10 mouse cellular contexts compared by ENCODE assay signal in genomic region chr14:24008252-24008651, GRCm38 (mm10). TPM values are rescaled to one million over a fixed set of nuclear protein-coding genes. Genes with fewer than 3 reads are reported as not detected.
DNase-seq lines count a peak whose midpoint lies in the region; ATAC-seq and TF ChIP-seq lines count a peak whose summit lies in the region.
"Had no signal": no experiment of that assay in that cellular context is flagged by ENCODE, and none has a peak within 500 bp of the region (broad histone marks: within the 10 kb centered on the region; RNA-seq: fewer than 3 reads in every experiment).

No protein-coding gene starts in this region.

- peaks cover 4% of the 10 kb centered on the region; the same call in 1 of the 2 replicates for H3K4me1 ChIP-seq in lung, adult 2 months (ENCODE audit: control insufficient read depth, insufficient read depth, low read length)
- H3K4me1 ChIP-seq in stomach, postnatal 0 days (replicated peaks; ENCODE audit: control insufficient read depth, insufficient read depth) = no peaks in the 10 kb centered on the region

- WGBS in lung, adult 2 months = 7% methylated on average over 7 of the region's 7 CpGs
- WGBS in stomach, postnatal 0 days = 5% methylated on average over 7 of the region's 7 CpGs

- no peaks in the 10 kb centered on the region for H3K36me3 ChIP-seq in stomach, postnatal 0 days (ENCODE audit: control insufficient read depth, insufficient read depth, low read length)
- H3K36me3 ChIP-seq: neural tube, embryonic 13.5 days had no signal

- 0 out of 2 replicates have a peak, but pooled peaks have one; percentile 25 for ATAC-seq in stomach, postnatal 0 days (ENCODE audit: low FRiP score, low TSS enrichment)

- TF ChIP-seq CTCF in brain, embryonic 14.5 days (IDR thresholded peaks at IDR 0.05; ENCODE audit: borderline replicate concordance, extremely low read depth, insufficient read depth, insufficient read length) = peak; percentile 86; the same call in 1 of the 2 replicates
- TF ChIP-seq CTCF in lung, adult 2 months (IDR thresholded peaks at IDR 0.05; ENCODE audit: insufficient read depth, low read length) = peak; percentile 26; the same call in 1 of the 2 replicates
- peak; percentile 100 for TF ChIP-seq CTCF in stomach, postnatal 0 days (IDR thresholded peaks at IDR 0.05; ENCODE audit: low read depth)

- H3K9ac ChIP-seq in stomach, postnatal 0 days (ENCODE audit: low read length) = no peak overlapping the region
- H3K9ac ChIP-seq: neural tube, embryonic 13.5 days had no signal

- no peak overlapping the region for H3K4me2 ChIP-seq in stomach, postnatal 0 days (replicated peaks; ENCODE audit: low read depth)
- H3K4me2 ChIP-seq: neural tube, embryonic 13.5 days had no signal

- H3K27ac ChIP-seq in stomach, postnatal 0 days (replicated peaks) = no peak overlapping the region
- H3K27ac ChIP-seq: neural tube, embryonic 13.5 days had no signal

- TF ChIP-seq EP300 in stomach, postnatal 0 days (optimal IDR thresholded peaks at IDR 0.05) = no peak

- TF ChIP-seq POLR2A in brain, embryonic 14.5 days (IDR thresholded peaks at IDR 0.05; ENCODE audit: borderline replicate concordance, extremely low read depth, insufficient read depth, insufficient read length, poor library complexity, severe bottlenecking) = no peak
- no peak for TF ChIP-seq POLR2A in lung, adult 2 months (IDR thresholded peaks at IDR 0.05; ENCODE audit: borderline replicate concordance, extremely low read depth, low read depth, low read length)

- H3K9me3 ChIP-seq in stomach, postnatal 0 days (ENCODE audit: control insufficient read depth, low read length) = no peaks in the 10 kb centered on the region
- H3K9me3 ChIP-seq: neural tube, embryonic 13.5 days had no signal

- peaks cover 6% of the 10 kb centered on the region; the same call in 1 of the 2 replicates for H3K27me3 ChIP-seq in stomach, postnatal 0 days (ENCODE audit: control insufficient read depth, insufficient read depth, low read length)

- peak; percentile 8 for DNase-seq in thymus, postnatal 14 days
- DNase-seq in thymus, adult 18-20 months = no peak
- DNase-seq in brain, embryonic 14.5 days (ENCODE audit: low read depth) = peak; percentile 87
- peak; percentile 68 to 90 for DNase-seq in frontal cortex, postnatal 14 days (ENCODE audit: low spot score in 2 of 2)
- peak; percentile 89 for DNase-seq in layer of hippocampus, adult 11-12 months (ENCODE audit: low spot score)
- peak; percentile 53 for DNase-seq in lung, adult 2 months
- peak; percentile 80 for DNase-seq in stomach, postnatal 0 days (ENCODE audit: low spot score)
- DNase-seq in T-cell, adult 2 months (ENCODE audit: low spot score) = no peak

- no peak overlapping the region for H3K4me3 ChIP-seq in lung, adult 2 months (replicated peaks; ENCODE audit: extremely low read depth, low read depth, low read length)
- no peak overlapping the region for H3K4me3 ChIP-seq in stomach, postnatal 0 days (ENCODE audit: low read depth, low read length)
- H3K4me3 ChIP-seq: erythroblast, embryonic 14.5 days; neural tube, embryonic 13.5 days had no signal

RNA-seq across cellular contexts. Expression of gene Kcnma1, which starts 6.0 kb away (rescaled TPM):
- 10.6 and 18.3 TPM in 2 replicates for polyA plus RNA-seq in brain, embryonic 14.5 days (2012; rRNA removed)
- polyA plus RNA-seq in lung, adult 2 months (2012; rRNA removed) = 1.3 and 1.6 TPM in 2 replicates
- polyA plus RNA-seq in stomach, postnatal 0 days (2015; fragmentation: Nextera tagmentation; extraction: Ambion mirVana) = 9.1 and 13.3 TPM in 2 replicates
- polyA plus RNA-seq: erythroblast, embryonic 14.5 days had no signal

Comparison
In these comparisons a context has a peak if more than half of its experiments do, and no peak if none do; other contexts are left out.
1. DNase-seq: peak in thymus, postnatal 14 days (single experiment), brain, embryonic 14.5 days (single experiment), frontal cortex, postnatal 14 days (2 of 2), layer of hippocampus, adult 11-12 months (single experiment), lung, adult 2 months (single experiment) and stomach, postnatal 0 days (single experiment); none in thymus, adult 18-20 months (0 of 2) and T-cell, adult 2 months (single experiment).
2. CTCF ChIP-seq: peak in every context shown above with its lines; median percentile 100 in stomach, postnatal 0 days; 86 in brain, embryonic 14.5 days; 26 in lung, adult 2 months.